Mouse (Mus musculus) gastrocnemius, postnatal 10 days (tissue): ENCODE results near the gene Maml2. TPM values are rescaled to one million over a fixed set of nuclear protein-coding genes. Genes with fewer than 3 reads are reported as not detected.

ENCODE experiments used
- DNase-seq: peaks from one replicate; pipeline ENCODE4 v3.0.0; 2021; ENCODE audit warnings: mixed read lengths
- total RNA-seq, 2 experiments: library from RNA; stranded (reverse); gene quantifications; 2 replicates each; pipeline ENCODE4 v1.2.3; 2021

Gene Maml2
- total RNA-seq, 2 experiments from 2014 or later = 5.6 to 6.8 TPM

- DNase-seq = no peak
Observed at GRCm38 (mm10) chr9:13572847-13573246, 275.1 kb downstream of the Maml2 start.

GRCm38 (mm10) chr9:13574059-13574458 lies 276.3 kb downstream of the Maml2 start:
- no peak for DNase-seq

- DNase-seq = no peak
Observed at GRCm38 (mm10) chr9:13574913-13575312, 277.2 kb downstream of the Maml2 start.

- no peak for DNase-seq
Observed at GRCm38 (mm10) chr9:13577150-13577549, 279.4 kb downstream of the Maml2 start.

- DNase-seq = no peak
Observed at GRCm38 (mm10) chr9:13581184-13581583, 283.4 kb downstream of the Maml2 start.

- DNase-seq = no peak
Observed at GRCm38 (mm10) chr9:13583952-13584351, 286.2 kb downstream of the Maml2 start.

- DNase-seq = no peak
Observed at GRCm38 (mm10) chr9:13584435-13584834, 286.7 kb downstream of the Maml2 start.

GRCm38 (mm10) chr9:13587085-13587933 lies 289.6 kb downstream of the Maml2 start:
- DNase-seq = no peak

GRCm38 (mm10) chr9:13588786-13589185 lies 291.0 kb downstream of the Maml2 start:
- DNase-seq = no peak

- no peak for DNase-seq
Observed at GRCm38 (mm10) chr9:13592701-13593100, 294.9 kb downstream of the Maml2 start.

- no peak for DNase-seq
Observed at GRCm38 (mm10) chr9:13597736-13598135, 300.0 kb downstream of the Maml2 start.

GRCm38 (mm10) chr9:13598596-13599333 lies 301.0 kb downstream of the Maml2 start:
- DNase-seq = no peak

GRCm38 (mm10) chr9:13599334-13599614 lies 301.5 kb downstream of the Maml2 start:
- no peak for DNase-seq

GRCm38 (mm10) chr9:13599800-13600199 lies 302.0 kb downstream of the Maml2 start:
- DNase-seq = no peak

GRCm38 (mm10) chr9:13601729-13602128 lies 304.0 kb downstream of the Maml2 start:
- no peak for DNase-seq

GRCm38 (mm10) chr9:13603533-13604143 lies 305.9 kb downstream of the Maml2 start:
- no peak for DNase-seq

GRCm38 (mm10) chr9:13607609-13608185 lies 309.9 kb downstream of the Maml2 start:
- no peak for DNase-seq

- no peak for DNase-seq
Observed at GRCm38 (mm10) chr9:13608532-13609071, 310.8 kb downstream of the Maml2 start.

GRCm38 (mm10) chr9:13611561-13611960 lies 313.8 kb downstream of the Maml2 start:
- DNase-seq = no peak

- no peak for DNase-seq
Observed at GRCm38 (mm10) chr9:13612371-13612770, 314.6 kb downstream of the Maml2 start.

- DNase-seq = no peak
Observed at GRCm38 (mm10) chr9:13613325-13614268, 315.8 kb downstream of the Maml2 start.
